Mouse (Mus musculus) embryonic fibroblast, embryonic 13.5 days (primary cell): ENCODE results near the gene Tpcn1. TPM values are rescaled to one million over a fixed set of nuclear protein-coding genes. Genes with fewer than 3 reads are reported as not detected.

Source experiments
- H3K27ac ChIP-seq: 2 replicates; pipeline ENCODE4 v1.5.1; 2012; ENCODE audit warnings: low read length, control low read depth, inconsistent platforms; ENCODE audit not compliant: insufficient read depth
- H3K4me1 ChIP-seq: 2 replicates; pipeline ENCODE4 v1.6.1; 2011; ENCODE audit warnings: low read length; ENCODE audit not compliant: control insufficient read depth, insufficient read depth
- H3K4me3 ChIP-seq: 2 replicates; pipeline ENCODE4 v1.5.1; 2011; ENCODE audit warnings: mild to moderate bottlenecking, control low read depth, low read length; ENCODE audit not compliant: insufficient read depth
- CTCF ChIP-seq: IDR thresholded peaks from 2 replicates; pipeline ENCODE4 v1.5.1; 2011; ENCODE audit warnings: mild to moderate bottlenecking, control low read depth, low read length, moderate library complexity, borderline replicate concordance; ENCODE audit not compliant: insufficient read depth
- POLR2A ChIP-seq: IDR thresholded peaks from 2 replicates; pipeline ENCODE4 v1.6.1; 2011; ENCODE audit warnings: low read depth, mild to moderate bottlenecking, control low read depth, low read length, moderate library complexity
- polyA plus RNA-seq: library from polyadenylated mRNA; stranded (reverse); fragments of >200 nt; gene quantifications from 2 replicates; pipeline ENCODE4 v1.2.4, GENCODE M21; 2011; ENCODE audit warnings: low read depth; ENCODE audit not compliant: missing spikeins, insufficient read length

Gene Tpcn1
- polyA plus RNA-seq, 1 experiment: 22.2 TPM

- peaks cover 12% of the 10 kb centered on the region; the same call in 1 of the 2 replicates for H3K4me1 ChIP-seq
- TF ChIP-seq CTCF: no peak
- no peak for TF ChIP-seq POLR2A
Observed at GRCm38 (mm10) chr5:120583511-120583910, 5.0 kb downstream of the Tpcn1 start.

GRCm38 (mm10) chr5:120582002-120582401, 6.5 kb downstream of the Tpcn1 start:
- no peak for TF ChIP-seq POLR2A
- TF ChIP-seq CTCF: no peak
- H3K4me3 ChIP-seq: no peak overlapping the region
- peaks cover 17% of the 10 kb centered on the region for H3K4me1 ChIP-seq
- no peak overlapping the region for H3K27ac ChIP-seq

More at GRCm38 (mm10) chr5:120583511-120583910, 5.0 kb downstream of the Tpcn1 start:
- H3K27ac ChIP-seq: no peak overlapping the region
- no peak overlapping the region for H3K4me3 ChIP-seq

GRCm38 (mm10) chr5:120579898-120580626, 8.4 kb downstream of the Tpcn1 start:
- peaks cover 17% of the 10 kb centered on the region for H3K4me1 ChIP-seq
- no peak for TF ChIP-seq POLR2A
- TF ChIP-seq CTCF: no peak
- H3K4me3 ChIP-seq: no peak overlapping the region
- H3K27ac ChIP-seq: no peak overlapping the region

GRCm38 (mm10) chr5:120579211-120579897, 9.1 kb downstream of the Tpcn1 start:
- TF ChIP-seq POLR2A (no peak), CTCF (no peak)
- Histone ChIP-seq H3K4me3 (no peak overlapping the region), H3K27ac (peak overlapping the region; percentile 25; the same call in 1 of the 2 replicates), H3K4me1 (peaks cover 17% of the 10 kb centered on the region)

- TF ChIP-seq CTCF (no peak), POLR2A (no peak)
- H3K4me1 ChIP-seq: peaks cover 17% of the 10 kb centered on the region
- H3K4me3 ChIP-seq: no peak overlapping the region
- no peak overlapping the region for H3K27ac ChIP-seq
Observed at GRCm38 (mm10) chr5:120578504-120579081, 9.9 kb downstream of the Tpcn1 start.

- peaks cover 17% of the 10 kb centered on the region for H3K4me1 ChIP-seq
Observed at GRCm38 (mm10) chr5:120577935-120578441, 10.5 kb downstream of the Tpcn1 start.

GRCm38 (mm10) chr5:120576781-120577301, 11.6 kb downstream of the Tpcn1 start:
- H3K27ac ChIP-seq: no peak overlapping the region
- no peak for TF ChIP-seq CTCF
- TF ChIP-seq POLR2A: no peak
- H3K4me1 ChIP-seq: peaks cover 13% of the 10 kb centered on the region
- H3K4me3 ChIP-seq: no peak overlapping the region

More at GRCm38 (mm10) chr5:120577935-120578441, 10.5 kb downstream of the Tpcn1 start:
- Histone ChIP-seq H3K4me3 (no peak overlapping the region), H3K27ac (no peak overlapping the region)
- no peak for TF ChIP-seq CTCF
- no peak for TF ChIP-seq POLR2A

- Histone ChIP-seq H3K27ac (no peak overlapping the region), H3K4me1 (peaks cover 10% of the 10 kb centered on the region), H3K4me3 (no peak overlapping the region)
- TF ChIP-seq CTCF (no peak), POLR2A (no peak)
Observed at GRCm38 (mm10) chr5:120574469-120575063, 13.9 kb downstream of the Tpcn1 start.

GRCm38 (mm10) chr5:120571056-120571740, 17.3 kb downstream of the Tpcn1 start:
- Histone ChIP-seq H3K27ac (no peak overlapping the region), H3K4me1 (peaks cover 11% of the 10 kb centered on the region), H3K4me3 (no peak overlapping the region)
- TF ChIP-seq POLR2A: no peak
- TF ChIP-seq CTCF: no peak
